Mouse (Mus musculus): ENCODE measurements around the gene Vmn1r157. TPM values are rescaled to one million over a fixed set of nuclear protein-coding genes. Genes with fewer than 3 reads are reported as not detected.

Vmn1r157 gene
- polyA plus RNA-seq (2015; fragmentation: Nextera tagmentation; extraction: Ambion mirVana) = not detected in 2 replicates

GRCm38 (mm10) chr7:22761397-22761796, at the start of gene Vmn1r157:
Gene Vmn1r157, plus strand, starts transcription at chr7:22761697.

GRCm38 (mm10) chr7:22719610-22720009, 41.9 kb upstream of the Vmn1r157 start, which contains the start of gene Gm4567:
Gene Gm4567, minus strand, starts transcription at chr7:22719710.

GRCm38 (mm10) chr7:22790682-22791081, 29.2 kb downstream of the Vmn1r157 start, which contains the start of gene Vmn1r158:
Gene Vmn1r158, minus strand, starts transcription at chr7:22790782.

Other genes with a start within 250 kb of the Vmn1r157 start
- gene Vmn1r152, start 238.7 kb upstream of the Vmn1r157 start, polyA plus RNA-seq (2015; fragmentation: Nextera tagmentation; extraction: Ambion mirVana) = not detected in 2 replicates
- not detected in 2 replicates for gene Gm8677, start 226.8 kb upstream of the Vmn1r157 start, polyA plus RNA-seq (2015; fragmentation: Nextera tagmentation; extraction: Ambion mirVana)
- not detected in 2 replicates for gene Gm4201, start 196.4 kb upstream of the Vmn1r157 start, polyA plus RNA-seq (2015; fragmentation: Nextera tagmentation; extraction: Ambion mirVana)
- gene Gm4565, start 173.6 kb upstream of the Vmn1r157 start, polyA plus RNA-seq (2015; fragmentation: Nextera tagmentation; extraction: Ambion mirVana) = not detected in 2 replicates
- not detected in 2 replicates for gene Vmn1r155, start 103.7 kb upstream of the Vmn1r157 start, polyA plus RNA-seq (2015; fragmentation: Nextera tagmentation; extraction: Ambion mirVana)
- not detected in 2 replicates for gene Gm8693, start 69.4 kb upstream of the Vmn1r157 start, polyA plus RNA-seq (2015; fragmentation: Nextera tagmentation; extraction: Ambion mirVana)
- not detected in 2 replicates for gene Gm4567, start 42.0 kb upstream of the Vmn1r157 start, polyA plus RNA-seq (2015; fragmentation: Nextera tagmentation; extraction: Ambion mirVana)
- gene Vmn1r158, start 29.1 kb downstream of the Vmn1r157 start, polyA plus RNA-seq (2015; fragmentation: Nextera tagmentation; extraction: Ambion mirVana) = not detected in 2 replicates
- gene Vmn1r159, start 81.9 kb downstream of the Vmn1r157 start, polyA plus RNA-seq (2015; fragmentation: Nextera tagmentation; extraction: Ambion mirVana) = not detected in 2 replicates
- gene Vmn1r160, start 109.5 kb downstream of the Vmn1r157 start, polyA plus RNA-seq (2015; fragmentation: Nextera tagmentation; extraction: Ambion mirVana) = not detected in 2 replicates
- not detected in 2 replicates for gene Gm4214, start 223.0 kb downstream of the Vmn1r157 start, polyA plus RNA-seq (2015; fragmentation: Nextera tagmentation; extraction: Ambion mirVana)

Measured in neural tube, postnatal 0 days (tissue).